Mouse (Mus musculus): Measurements from ENCODE around the gene Ccdc84. TPM values are rescaled to one million over a fixed set of nuclear protein-coding genes. Genes with fewer than 3 reads are reported as not detected.
"Not testable (repeated sequence)": the region's sequence is repeated elsewhere in the genome, so short reads cannot be mapped to it uniquely, and the experiment has no call there.

Ccdc84 gene
- 21.4 and 31.9 TPM in 2 replicates for total RNA-seq (2017)

- ATAC-seq (replicated peaks in 1 of 2; ENCODE audit: insufficient read depth in 1 of 2, low FRiP score in 2 of 2, low TSS enrichment in 1 of 2, low read depth in 1 of 2, poor library complexity in 2 of 2, severe bottlenecking in 2 of 2): no peak
Observed at GRCm38 (mm10) chr9:44418519-44419385, at the start of gene Ccdc84. Gene Ccdc84 (minus strand): TSS chr9:44418569.

- ATAC-seq (replicated peaks in 1 of 2; ENCODE audit: insufficient read depth in 1 of 2, low FRiP score in 2 of 2, low TSS enrichment in 1 of 2, low read depth in 1 of 2, poor library complexity in 2 of 2, severe bottlenecking in 2 of 2): peak; percentile 78 to 91
Observed at GRCm38 (mm10) chr9:44461950-44462349, 43.6 kb upstream of the Ccdc84 start.

GRCm38 (mm10) chr9:44457035-44457742 lies 38.8 kb upstream of the Ccdc84 start:
- ATAC-seq (replicated peaks in 1 of 2; ENCODE audit: insufficient read depth in 1 of 2, low FRiP score in 2 of 2, low TSS enrichment in 1 of 2, low read depth in 1 of 2, poor library complexity in 2 of 2, severe bottlenecking in 2 of 2): no peak

GRCm38 (mm10) chr9:44454891-44455220 lies 36.5 kb upstream of the Ccdc84 start, which contains the start of gene Upk2:
Gene Upk2 (minus strand): TSS chr9:44454976.
- no peak for ATAC-seq (replicated peaks in 1 of 2; ENCODE audit: insufficient read depth in 1 of 2, low FRiP score in 2 of 2, low TSS enrichment in 1 of 2, low read depth in 1 of 2, poor library complexity in 2 of 2, severe bottlenecking in 2 of 2)

- ATAC-seq (replicated peaks in 1 of 2; ENCODE audit: insufficient read depth in 1 of 2, low FRiP score in 2 of 2, low TSS enrichment in 1 of 2, low read depth in 1 of 2, poor library complexity in 2 of 2, severe bottlenecking in 2 of 2): peak; percentile 84 to 90
Observed at GRCm38 (mm10) chr9:44454132-44454890, 35.9 kb upstream of the Ccdc84 start.

- no peak for ATAC-seq (replicated peaks in 1 of 2; ENCODE audit: insufficient read depth in 1 of 2, low FRiP score in 2 of 2, low TSS enrichment in 1 of 2, low read depth in 1 of 2, poor library complexity in 2 of 2, severe bottlenecking in 2 of 2)
Observed at GRCm38 (mm10) chr9:44450387-44450786, 32.0 kb upstream of the Ccdc84 start.

- not testable (repeated sequence) for ATAC-seq (replicated peaks in 1 of 2; ENCODE audit: insufficient read depth in 1 of 2, low FRiP score in 2 of 2, low TSS enrichment in 1 of 2, low read depth in 1 of 2, poor library complexity in 2 of 2, severe bottlenecking in 2 of 2)
Observed at GRCm38 (mm10) chr9:44444402-44445025, 26.1 kb upstream of the Ccdc84 start.

- ATAC-seq (replicated peaks in 1 of 2; ENCODE audit: insufficient read depth in 1 of 2, low FRiP score in 2 of 2, low TSS enrichment in 1 of 2, low read depth in 1 of 2, poor library complexity in 2 of 2, severe bottlenecking in 2 of 2): no peak
Observed at GRCm38 (mm10) chr9:44440961-44441360, 22.6 kb upstream of the Ccdc84 start, which contains the start of gene Foxr1. Gene Foxr1 (minus strand): TSS chr9:44441136.

GRCm38 (mm10) chr9:44435747-44436146 lies 17.4 kb upstream of the Ccdc84 start:
- peak; percentile 94 for ATAC-seq (replicated peaks in 1 of 2; ENCODE audit: insufficient read depth in 1 of 2, low FRiP score in 2 of 2, low TSS enrichment in 1 of 2, low read depth in 1 of 2, poor library complexity in 2 of 2, severe bottlenecking in 2 of 2)

- ATAC-seq (replicated peaks in 1 of 2; ENCODE audit: insufficient read depth in 1 of 2, low FRiP score in 2 of 2, low TSS enrichment in 1 of 2, low read depth in 1 of 2, poor library complexity in 2 of 2, severe bottlenecking in 2 of 2): no peak
Observed at GRCm38 (mm10) chr9:44432577-44433185, 14.3 kb upstream of the Ccdc84 start.

- ATAC-seq (replicated peaks in 1 of 2; ENCODE audit: insufficient read depth in 1 of 2, low FRiP score in 2 of 2, low TSS enrichment in 1 of 2, low read depth in 1 of 2, poor library complexity in 2 of 2, severe bottlenecking in 2 of 2): no peak
Observed at GRCm38 (mm10) chr9:44423576-44423975, 5.2 kb upstream of the Ccdc84 start.

GRCm38 (mm10) chr9:44420280-44420898 lies 2.0 kb upstream of the Ccdc84 start:
- ATAC-seq (replicated peaks in 1 of 2; ENCODE audit: insufficient read depth in 1 of 2, low FRiP score in 2 of 2, low TSS enrichment in 1 of 2, low read depth in 1 of 2, poor library complexity in 2 of 2, severe bottlenecking in 2 of 2): no peak; a peak in 1 of 4 replicates

- not testable (repeated sequence) for ATAC-seq (replicated peaks in 1 of 2; ENCODE audit: insufficient read depth in 1 of 2, low FRiP score in 2 of 2, low TSS enrichment in 1 of 2, low read depth in 1 of 2, poor library complexity in 2 of 2, severe bottlenecking in 2 of 2)
Observed at GRCm38 (mm10) chr9:44419730-44420129, 1.4 kb upstream of the Ccdc84 start.

- ATAC-seq (replicated peaks in 1 of 2; ENCODE audit: insufficient read depth in 1 of 2, low FRiP score in 2 of 2, low TSS enrichment in 1 of 2, low read depth in 1 of 2, poor library complexity in 2 of 2, severe bottlenecking in 2 of 2): peak; percentile 87 to 95
Observed at GRCm38 (mm10) chr9:44417892-44418363, 441 bp downstream of the Ccdc84 start.

- no peak for ATAC-seq (replicated peaks in 1 of 2; ENCODE audit: insufficient read depth in 1 of 2, low FRiP score in 2 of 2, low TSS enrichment in 1 of 2, low read depth in 1 of 2, poor library complexity in 2 of 2, severe bottlenecking in 2 of 2)
Observed at GRCm38 (mm10) chr9:44417156-44417891, 1.0 kb downstream of the Ccdc84 start.

- no peak for ATAC-seq (replicated peaks in 1 of 2; ENCODE audit: insufficient read depth in 1 of 2, low FRiP score in 2 of 2, low TSS enrichment in 1 of 2, low read depth in 1 of 2, poor library complexity in 2 of 2, severe bottlenecking in 2 of 2)
Observed at GRCm38 (mm10) chr9:44412781-44413180, 5.6 kb downstream of the Ccdc84 start.
